Comparison of ENCODE assay signal across 13 mouse cellular contexts in the genomic region with DNA sequence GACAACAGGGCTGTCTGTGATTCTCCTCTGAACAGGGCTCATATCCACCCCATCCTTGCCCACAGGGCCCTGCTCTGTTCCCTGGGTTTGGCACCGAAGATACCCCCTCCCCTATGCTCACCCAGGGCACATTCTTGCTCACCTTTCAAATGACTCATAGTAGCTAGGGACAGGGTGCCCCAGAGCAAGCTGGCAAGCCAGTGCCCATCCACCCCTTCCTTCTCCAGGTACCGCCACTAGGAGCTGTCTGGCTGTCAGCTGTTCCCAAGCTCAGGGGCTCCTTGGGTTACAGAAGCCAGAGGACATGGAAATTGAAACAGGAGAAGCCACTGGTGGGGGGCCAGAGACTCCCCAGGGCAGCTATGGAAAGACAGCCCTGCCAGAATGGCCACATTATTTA.
DNase-seq lines count a peak whose midpoint lies in the region; ATAC-seq lines count a peak whose summit lies in the region.
"Had no signal": no experiment of that assay in that cellular context is flagged by ENCODE, and none has a peak within 500 bp of the region (broad histone marks: within the 10 kb centered on the region; RNA-seq: fewer than 3 reads in every experiment).

No protein-coding gene starts in this region.

- H3K9me3 ChIP-seq in heart, embryonic 15.5 days (replicated peaks), result no peaks in the 10 kb centered on the region
- no peaks in the 10 kb centered on the region for H3K9me3 ChIP-seq in midbrain, embryonic 10.5 days (replicated peaks)
- no peaks in the 10 kb centered on the region for H3K9me3 ChIP-seq in midbrain, embryonic 13.5 days
- no peaks in the 10 kb centered on the region for H3K9me3 ChIP-seq in heart, embryonic 16.5 days (replicated peaks; ENCODE audit: control insufficient read depth, low read length)
- no peaks in the 10 kb centered on the region for H3K9me3 ChIP-seq in stomach, embryonic 16.5 days (replicated peaks; ENCODE audit: control insufficient read depth, low read length)
- H3K9me3 ChIP-seq: intestine, embryonic 15.5 days; neural tube, embryonic 12.5 days had no signal

- no peak overlapping the region for H3K4me3 ChIP-seq in heart, embryonic 15.5 days
- H3K4me3 ChIP-seq in midbrain, embryonic 10.5 days, result no peak overlapping the region
- H3K4me3 ChIP-seq in midbrain, embryonic 13.5 days (replicated peaks), result no peak overlapping the region
- H3K4me3 ChIP-seq in heart, embryonic 16.5 days (ENCODE audit: low read length), result no peak overlapping the region
- H3K4me3 ChIP-seq in stomach, embryonic 16.5 days (replicated peaks; ENCODE audit: low read length), result no peak overlapping the region
- H3K4me3 ChIP-seq: intestine, embryonic 15.5 days; neural tube, embryonic 12.5 days had no signal

- no peaks in the 10 kb centered on the region for H3K27me3 ChIP-seq in heart, embryonic 15.5 days
- H3K27me3 ChIP-seq in midbrain, embryonic 10.5 days (ENCODE audit: low read depth, poor library complexity, severe bottlenecking), result no peaks in the 10 kb centered on the region
- 0 out of 2 replicates have a peak, but pooled peaks cover 5% of the 10 kb centered on the region for H3K27me3 ChIP-seq in midbrain, embryonic 13.5 days
- no peaks in the 10 kb centered on the region for H3K27me3 ChIP-seq in heart, embryonic 16.5 days (ENCODE audit: control insufficient read depth, insufficient read depth, low read length)
- H3K27me3 ChIP-seq in stomach, embryonic 16.5 days (ENCODE audit: control insufficient read depth, insufficient read depth, low read length), result no peaks in the 10 kb centered on the region
- H3K27me3 ChIP-seq: intestine, embryonic 15.5 days; neural tube, embryonic 12.5 days had no signal

- H3K9ac ChIP-seq in heart, embryonic 15.5 days, result no peak overlapping the region
- no peak overlapping the region for H3K9ac ChIP-seq in midbrain, embryonic 13.5 days (replicated peaks)
- H3K9ac ChIP-seq in heart, embryonic 16.5 days (ENCODE audit: low read length), result no peak overlapping the region
- H3K9ac ChIP-seq in stomach, embryonic 16.5 days (ENCODE audit: low read length), result 0 out of 2 replicates have a peak overlapping the region, but pooled peaks have one; percentile 5
- H3K9ac ChIP-seq: intestine, embryonic 15.5 days; liver, embryonic 14.5 days; neural tube, embryonic 12.5 days had no signal

- peaks cover 51% of the 10 kb centered on the region for H3K4me1 ChIP-seq in heart, embryonic 15.5 days (replicated peaks)
- peaks cover 28% of the 10 kb centered on the region for H3K4me1 ChIP-seq in midbrain, embryonic 10.5 days
- peaks cover 22% of the 10 kb centered on the region for H3K4me1 ChIP-seq in midbrain, embryonic 13.5 days (replicated peaks)
- H3K4me1 ChIP-seq in heart, embryonic 16.5 days (ENCODE audit: control insufficient read depth, insufficient read depth, low read length), result peaks cover 51% of the 10 kb centered on the region
- peaks cover 31% of the 10 kb centered on the region for H3K4me1 ChIP-seq in stomach, embryonic 16.5 days (ENCODE audit: control insufficient read depth, insufficient read depth, low read length)

- H3K27ac ChIP-seq in heart, embryonic 15.5 days, result peak overlapping the region; percentile 65
- H3K27ac ChIP-seq in midbrain, embryonic 10.5 days (replicated peaks), result peak overlapping the region; percentile 61; the same call in 1 of the 2 replicates
- H3K27ac ChIP-seq in midbrain, embryonic 13.5 days, result no peak overlapping the region
- H3K27ac ChIP-seq in heart, embryonic 16.5 days (ENCODE audit: low read length), result peak overlapping the region; percentile 75; the same call in 1 of the 2 replicates
- no peak overlapping the region for H3K27ac ChIP-seq in stomach, embryonic 16.5 days (ENCODE audit: low read length)
- H3K27ac ChIP-seq: liver, embryonic 14.5 days; neural tube, embryonic 12.5 days had no signal

- WGBS in heart, embryonic 15.5 days, result 60% methylated on average over 2 of the region's 2 CpGs
- WGBS in midbrain, embryonic 10.5 days, result 52% methylated on average over 2 of the region's 2 CpGs
- 71% methylated on average over 2 of the region's 2 CpGs for WGBS in midbrain, embryonic 13.5 days
- 50% methylated on average over 2 of the region's 2 CpGs for WGBS in heart, embryonic 16.5 days
- WGBS in stomach, embryonic 16.5 days, result 44% methylated on average over 2 of the region's 2 CpGs

- no peak for DNase-seq in heart, postnatal 25 days (ENCODE audit: low spot score)
- DNase-seq in midbrain, embryonic 10.5 days (ENCODE audit: low spot score), result no peak
- DNase-seq in frontal cortex, postnatal 36 days (ENCODE audit: low spot score in 2 of 2), result no peak
- DNase-seq: cerebellum, adult 18-20 months; right cerebral cortex, adult 18-20 months; thymus, postnatal 36 days had no signal

- intact Hi-C loops in heart, postnatal 25 days (cut with DNase I), result loop anchor here (5.0 kb wide), 1 partner anchor 106 kb away; no protein-coding TSS in a partner anchor

- ATAC-seq in heart, embryonic 15.5 days (replicated peaks; ENCODE audit: insufficient number of reproducible peaks, insufficient read depth, low FRiP score, low read depth), result no peak
- no peak for ATAC-seq in midbrain, embryonic 13.5 days
- ATAC-seq in heart, embryonic 16.5 days (replicated peaks; ENCODE audit: extremely low read depth, insufficient read depth, low FRiP score), result no peak
- ATAC-seq in stomach, embryonic 16.5 days (ENCODE audit: insufficient read depth, low FRiP score), result no peak

- no peaks in the 10 kb centered on the region for H3K36me3 ChIP-seq in heart, embryonic 15.5 days
- H3K36me3 ChIP-seq in midbrain, embryonic 10.5 days, result no peaks in the 10 kb centered on the region
- no peaks in the 10 kb centered on the region for H3K36me3 ChIP-seq in midbrain, embryonic 13.5 days
- H3K36me3 ChIP-seq in heart, embryonic 16.5 days (ENCODE audit: control insufficient read depth, insufficient read depth), result no peaks in the 10 kb centered on the region
- H3K36me3 ChIP-seq in stomach, embryonic 16.5 days (ENCODE audit: control insufficient read depth, insufficient read depth, low read length), result no peaks in the 10 kb centered on the region
- H3K36me3 ChIP-seq: intestine, embryonic 15.5 days; neural tube, embryonic 12.5 days had no signal

- no peak overlapping the region for H3K4me2 ChIP-seq in heart, embryonic 15.5 days
- H3K4me2 ChIP-seq in midbrain, embryonic 13.5 days (replicated peaks), result no peak overlapping the region
- H3K4me2 ChIP-seq in heart, embryonic 16.5 days (ENCODE audit: low read depth, low read length), result no peak overlapping the region
- no peak overlapping the region for H3K4me2 ChIP-seq in stomach, embryonic 16.5 days (ENCODE audit: low read depth, low read length)
- H3K4me2 ChIP-seq: intestine, embryonic 15.5 days; neural tube, embryonic 12.5 days had no signal

Comparison
In these comparisons a context has a peak if more than half of its experiments do, and no peak if none do; other contexts are left out.
1. H3K27ac ChIP-seq: peak in heart, embryonic 15.5 days (single experiment), midbrain, embryonic 10.5 days (single experiment) and heart, embryonic 16.5 days (single experiment); none in midbrain, embryonic 13.5 days (single experiment) and stomach, embryonic 16.5 days (single experiment).